Mouse (Mus musculus) left cerebral cortex, postnatal 4 days (tissue): ENCODE measurements around the gene Acsf3. TPM values are rescaled to one million over a fixed set of nuclear protein-coding genes. Genes with fewer than 3 reads are reported as not detected.

Source experiments
- DNase-seq: peaks from one replicate; pipeline ENCODE4 v3.0.0-alpha.2; 2022
- intact Hi-C: fragments of 180-260 bp; cut with DNase I; formaldehyde crosslinking; loops from one replicate; pipeline ENCODE4 v1.15.1; 2025
- total RNA-seq, 2 experiments: library from RNA; stranded (reverse); gene quantifications; 2 replicates each; pipeline ENCODE4 v1.2.3; 2021

Acsf3 gene
- total RNA-seq, 2 experiments from 2014 or later = 17.4 to 17.8 TPM

GRCm38 (mm10) chr8:122847829-122848561 lies 72.7 kb downstream of the Acsf3 start, which contains the start of gene Cdh15:
Cdh15 (plus strand) TSS chr8:122847966.
- peak; percentile 83 for DNase-seq
- intact Hi-C loops = no loop called here

GRCm38 (mm10) chr8:122849152-122849910 lies 74.0 kb downstream of the Acsf3 start:
- DNase-seq = no peak
- intact Hi-C loops = no loop called here

GRCm38 (mm10) chr8:122850641-122851240 lies 75.5 kb downstream of the Acsf3 start:
- no peak for DNase-seq
- intact Hi-C loops = no loop called here

GRCm38 (mm10) chr8:122851692-122852545 lies 76.6 kb downstream of the Acsf3 start:
- no peak for DNase-seq
- intact Hi-C loops = no loop called here

GRCm38 (mm10) chr8:122852546-122852905 lies 77.2 kb downstream of the Acsf3 start:
- intact Hi-C loops = no loop called here

GRCm38 (mm10) chr8:122853340-122853771 lies 78.1 kb downstream of the Acsf3 start:
- intact Hi-C loops = no loop called here
- DNase-seq = peak; percentile 66

More at GRCm38 (mm10) chr8:122852546-122852905, 77.2 kb downstream of the Acsf3 start:
- DNase-seq = no peak

- intact Hi-C loops = no loop called here
- no peak for DNase-seq
These were observed 79.1 kb downstream of the Acsf3 start for GRCm38 (mm10) chr8:122854388-122854787.

- no peak for DNase-seq
- intact Hi-C loops = no loop called here
These were observed 79.8 kb downstream of the Acsf3 start for GRCm38 (mm10) chr8:122855123-122855522.

- intact Hi-C loops = no loop called here
These were observed 81.0 kb downstream of the Acsf3 start for GRCm38 (mm10) chr8:122856288-122856687.

GRCm38 (mm10) chr8:122859843-122860242 lies 84.6 kb downstream of the Acsf3 start:
- intact Hi-C loops = no loop called here

More at GRCm38 (mm10) chr8:122856288-122856687, 81.0 kb downstream of the Acsf3 start:
- no peak for DNase-seq

GRCm38 (mm10) chr8:122864719-122865129 lies 89.4 kb downstream of the Acsf3 start:
- no peak for DNase-seq
- intact Hi-C loops = no loop called here

More at GRCm38 (mm10) chr8:122859843-122860242, 84.6 kb downstream of the Acsf3 start:
- no peak for DNase-seq

- intact Hi-C loops = no loop called here
These were observed 90.2 kb downstream of the Acsf3 start for GRCm38 (mm10) chr8:122865441-122865840.

GRCm38 (mm10) chr8:122866231-122866630 lies 90.9 kb downstream of the Acsf3 start:
- intact Hi-C loops = no loop called here
- DNase-seq = no peak

More at GRCm38 (mm10) chr8:122865441-122865840, 90.2 kb downstream of the Acsf3 start:
- peak; percentile 40 for DNase-seq

Other genes starting within 250 kb of the Acsf3 start
- gene Piezo1, start 224.2 kb upstream of the Acsf3 start, total RNA-seq = 10 to 100 TPM; 19.9 to 20.6 TPM
- 1 to 10 TPM; 5.9 to 6.9 TPM for gene Cdt1, start 207.5 kb upstream of the Acsf3 start, total RNA-seq
- 100 to 1,000 TPM; 101 to 102 TPM for gene Aprt, start 198.6 kb upstream of the Acsf3 start, total RNA-seq
- gene Galns, start 164.0 kb upstream of the Acsf3 start, total RNA-seq = 10 to 100 TPM; 10.3 to 10.7 TPM
- gene Trappc2l, start 163.8 kb upstream of the Acsf3 start, total RNA-seq = 10 to 100 TPM; 63.8 to 74.6 TPM
- gene Pabpn1l, start 152.7 kb upstream of the Acsf3 start, total RNA-seq = not detected
- gene Cbfa2t3, start 76.4 kb upstream of the Acsf3 start, total RNA-seq = 10 to 100 TPM; 20.7 to 20.8 TPM
- gene Cdh15, start 72.5 kb downstream of the Acsf3 start, total RNA-seq = 1 to 10 TPM; 1.2 to 1.7 TPM